Mouse (Mus musculus) MEL (cell line): ENCODE results near the gene I0C0044D17Rik. TPM values are rescaled to one million over a fixed set of nuclear protein-coding genes. Genes with fewer than 3 reads are reported as not detected.

Source experiments
- DNase-seq: peaks from one replicate; pipeline ENCODE4 v3.0.0; 2011; ENCODE audit warnings: low read depth, low spot score
- H3K27ac ChIP-seq: 2 replicates; pipeline ENCODE4 v1.5.1; 2012; ENCODE audit warnings: low read depth, mild to moderate bottlenecking, control low read depth, low read length, moderate library complexity; ENCODE audit not compliant: control insufficient read depth
- H3K27me3 ChIP-seq, 2 experiments: fragments of 150-350 bp in 1 of 2; sonication (generic) in 1 of 2; 2 replicates each; pipeline ENCODE4 v1.6.1; 2012; ENCODE audit warnings: low read length in 2 of 2, mild to moderate bottlenecking in 2 of 2, improper control_type of control experiment in 1 of 2, moderate library complexity in 1 of 2; ENCODE audit not compliant: insufficient read depth in 2 of 2, control insufficient read depth in 1 of 2
- H3K36me3 ChIP-seq, 2 experiments: 2 replicates each; pipeline ENCODE4 v1.6.1; 2012 to 2014; ENCODE audit warnings: low read length in 2 of 2, improper control_type of control experiment in 1 of 2, inconsistent platforms in 1 of 2, mild to moderate bottlenecking in 1 of 2; ENCODE audit not compliant: insufficient read depth in 2 of 2, control insufficient read depth in 1 of 2
- H3K4me1 ChIP-seq, 2 experiments: fragments of 150-350 bp in 1 of 2; sonication (generic) in 1 of 2; 2 replicates each; pipeline ENCODE4 v1.6.1; 2012; ENCODE audit warnings: low read length in 2 of 2, improper control_type of control experiment in 1 of 2, mild to moderate bottlenecking in 1 of 2; ENCODE audit not compliant: insufficient read depth in 2 of 2, control insufficient read depth in 1 of 2
- H3K4me3 ChIP-seq, 2 experiments: fragments of 150-350 bp in 1 of 2; sonication (generic) in 1 of 2; 2 replicates each; pipeline ENCODE4 v1.5.1; 2012; ENCODE audit warnings: low read depth in 2 of 2, low read length in 2 of 2, mild to moderate bottlenecking in 2 of 2, moderate library complexity in 2 of 2, control low read depth in 1 of 2, improper control_type of control experiment in 1 of 2; ENCODE audit not compliant: control insufficient read depth in 1 of 2, insufficient read depth in 1 of 2
- H3K79me2 ChIP-seq: 2 replicates; pipeline ENCODE4 v1.6.1; 2012; ENCODE audit warnings: mild to moderate bottlenecking, low read length, moderate library complexity; ENCODE audit not compliant: control insufficient read depth, poor library complexity, insufficient read depth
- H3K9ac ChIP-seq: 2 replicates; pipeline ENCODE4 v1.6.1; 2012; ENCODE audit warnings: low read depth, mild to moderate bottlenecking, control low read depth, low read length, moderate library complexity; ENCODE audit not compliant: control insufficient read depth, poor library complexity, severe bottlenecking
- H3K9me3 ChIP-seq: fragments of 150-350 bp; sonication (generic); replicated peaks from 2 replicates; pipeline ENCODE4 v1.6.1; 2012; ENCODE audit warnings: mild to moderate bottlenecking, low read length, improper control_type of control experiment, moderate library complexity; ENCODE audit not compliant: insufficient read depth
- BHLHE40 ChIP-seq: IDR thresholded peaks from 2 replicates; pipeline ENCODE4 v1.6.1; 2012; ENCODE audit warnings: low read depth, mild to moderate bottlenecking, inconsistent platforms, low read length, improper control_type of control experiment, borderline replicate concordance
- CTCF ChIP-seq, 3 experiments: IDR thresholded peaks in 2 of 3; conservative IDR thresholded peaks in 1 of 3; 2 replicates each; pipeline ENCODE4 v1.5.1; 2011 to 2012; ENCODE audit warnings: low read length in 3 of 3, low read depth in 2 of 3, mild to moderate bottlenecking in 2 of 3, improper control_type of control experiment in 1 of 3, inconsistent platforms in 1 of 3, mixed read lengths in 1 of 3, moderate library complexity in 1 of 3; ENCODE audit not compliant: control insufficient read depth in 1 of 3, insufficient read depth in 1 of 3, poor library complexity in 1 of 3, severe bottlenecking in 1 of 3
- E2F4 ChIP-seq: IDR thresholded peaks from 2 replicates; pipeline ENCODE4 v1.6.1; 2011; ENCODE audit warnings: low read depth, low read length, improper control_type of control experiment, borderline replicate concordance
- EP300 ChIP-seq, 2 experiments: IDR thresholded peaks; 2 replicates each; pipeline ENCODE4 v1.6.1; 2011; ENCODE audit warnings: improper control_type of control experiment in 2 of 2, low read length in 2 of 2, low read depth in 1 of 2, mild to moderate bottlenecking in 1 of 2
- KAT2A ChIP-seq: conservative IDR thresholded peaks from 2 replicates; pipeline ENCODE4 v1.6.1; 2012; ENCODE audit warnings: low read depth, low read length, improper control_type of control experiment, inconsistent platforms
- MAZ ChIP-seq: IDR thresholded peaks from 2 replicates; pipeline ENCODE4 v1.6.1; 2012; ENCODE audit warnings: low read depth, mild to moderate bottlenecking, inconsistent platforms, low read length, improper control_type of control experiment
- MYC ChIP-seq: IDR thresholded peaks from 2 replicates; pipeline ENCODE4 v1.6.1; 2011; ENCODE audit warnings: low read depth, mild to moderate bottlenecking, low read length, improper control_type of control experiment, moderate library complexity
- POLR2A ChIP-seq, 2 experiments: IDR thresholded peaks; 2 replicates each; pipeline ENCODE4 v1.6.1; 2011 to 2012; ENCODE audit warnings: low read length in 2 of 2, mild to moderate bottlenecking in 2 of 2, control low read depth in 1 of 2, improper control_type of control experiment in 1 of 2, low read depth in 1 of 2, moderate library complexity in 1 of 2; ENCODE audit not compliant: control insufficient read depth in 1 of 2, insufficient read depth in 1 of 2, poor library complexity in 1 of 2
- RAD21 ChIP-seq: IDR thresholded peaks from 2 replicates; pipeline ENCODE4 v1.6.1; 2011; ENCODE audit warnings: mild to moderate bottlenecking, low read depth, low read length, improper control_type of control experiment
- SIN3A ChIP-seq: IDR thresholded peaks from 2 replicates; pipeline ENCODE4 v1.6.1; 2012; ENCODE audit warnings: low read length, improper control_type of control experiment, inconsistent platforms
- SMC3 ChIP-seq: IDR thresholded peaks from 2 replicates; pipeline ENCODE4 v1.6.1; 2011; ENCODE audit warnings: low read depth, low read length, improper control_type of control experiment
- TAL1 ChIP-seq: IDR thresholded peaks from 2 replicates; pipeline ENCODE4 v1.6.1; 2012; ENCODE audit warnings: mild to moderate bottlenecking, inconsistent platforms, low read length, moderate library complexity, mixed read lengths
- TCF12 ChIP-seq: IDR thresholded peaks from 2 replicates; pipeline ENCODE4 v1.6.1; 2014; ENCODE audit warnings: low read depth, mild to moderate bottlenecking, inconsistent platforms, low read length, improper control_type of control experiment, moderate library complexity
- USF2 ChIP-seq, 2 experiments: IDR thresholded peaks; 2 replicates each; pipeline ENCODE4 v1.6.1; 2011 to 2012; ENCODE audit warnings: improper control_type of control experiment in 2 of 2, low read length in 2 of 2, borderline replicate concordance in 1 of 2, inconsistent platforms in 1 of 2, low read depth in 1 of 2, mild to moderate bottlenecking in 1 of 2; ENCODE audit not compliant: insufficient read depth in 1 of 2
- ZC3H11A ChIP-seq: IDR thresholded peaks from 2 replicates; pipeline ENCODE4 v1.6.1; 2012; ENCODE audit warnings: low read depth, mild to moderate bottlenecking, inconsistent platforms, low read length, improper control_type of control experiment
- ZKSCAN1 ChIP-seq: IDR thresholded peaks from 2 replicates; pipeline ENCODE4 v1.6.1; 2012; ENCODE audit warnings: low read depth, mild to moderate bottlenecking, inconsistent platforms, low read length, improper control_type of control experiment, moderate library complexity
- polyA plus RNA-seq, 2 experiments: library from polyadenylated mRNA; stranded (reverse) in 1 of 2; unstranded in 1 of 2; fragments of >175 nt in 1 of 2; fragments of >200 nt in 1 of 2; gene quantifications; 2 replicates each; pipeline versions ENCODE4 v1.2.1 to v1.2.4; 2012; ENCODE audit warnings: low replicate concordance in 2 of 2, low read depth in 1 of 2; ENCODE audit not compliant: insufficient read length in 2 of 2, insufficient read depth in 1 of 2, missing spikeins in 1 of 2
- total RNA-seq: library from RNA; depleted of rRNA; stranded (reverse); fragments of 300-350 nt; gene quantifications from 2 replicates; pipeline ENCODE4 v1.2.3, GENCODE M21; 2012

I0C0044D17Rik gene
- total and polyA plus RNA-seq, 3 experiments = not detected

- Histone ChIP-seq H3K9me3 (no peaks in the 10 kb centered on the region), H3K4me3 (no peak overlapping the region)
- no peak for TF ChIP-seq CTCF (IDR thresholded peaks at IDR 0.05 in 2 of 3, conservative IDR thresholded peaks at IDR 0.05 in 1 of 3; ENCODE audit: control insufficient read depth in 1 of 3, insufficient read depth in 1 of 3, low read depth in 2 of 3, low read length in 3 of 3, poor library complexity in 1 of 3, severe bottlenecking in 1 of 3)
- no peak for TF ChIP-seq ZKSCAN1
- TF ChIP-seq MYC = no peak
- TF ChIP-seq KAT2A = no peak
- TF ChIP-seq TCF12 = no peak
- TF ChIP-seq MAZ = no peak
- TF ChIP-seq RAD21 = no peak
- TF ChIP-seq SIN3A = no peak
- no peak for TF ChIP-seq SMC3
- TF ChIP-seq E2F4 = no peak
- no peak for TF ChIP-seq BHLHE40
- no peak for TF ChIP-seq POLR2A (IDR thresholded peaks at IDR 0.05; ENCODE audit: control insufficient read depth in 1 of 2, insufficient read depth in 1 of 2, low read depth in 1 of 2, low read length in 2 of 2, poor library complexity in 1 of 2)
- no peak for TF ChIP-seq EP300 (IDR thresholded peaks at IDR 0.05; ENCODE audit: low read depth in 1 of 2, low read length in 2 of 2)
- TF ChIP-seq, all 39 proteins: peak for 0
- H3K4me1 ChIP-seq = no peaks in the 10 kb centered on the region
- no peak for DNase-seq
- H3K9ac ChIP-seq = no peak overlapping the region
- no peaks in the 10 kb centered on the region for H3K36me3 ChIP-seq
- H3K27ac ChIP-seq = no peak overlapping the region
- no peaks in the 10 kb centered on the region for H3K79me2 ChIP-seq
- H3K27me3 ChIP-seq = no peaks in the 10 kb centered on the region
These were observed 22.1 kb upstream of the I0C0044D17Rik start for GRCm38 (mm10) chr4:98845687-98846125.

- no peaks in the 10 kb centered on the region for H3K36me3 ChIP-seq
- H3K27me3 ChIP-seq = no peaks in the 10 kb centered on the region
- no peak overlapping the region for H3K27ac ChIP-seq
- H3K9me3 ChIP-seq = no peaks in the 10 kb centered on the region
- H3K4me1 ChIP-seq = no peaks in the 10 kb centered on the region
- H3K4me3 ChIP-seq = no peak overlapping the region
- no peaks in the 10 kb centered on the region for H3K79me2 ChIP-seq
- DNase-seq = no peak
- H3K9ac ChIP-seq = no peak overlapping the region
- TF ChIP-seq USF2 (IDR thresholded peaks at IDR 0.05; ENCODE audit: borderline replicate concordance in 1 of 2, insufficient read depth in 1 of 2, low read depth in 1 of 2, low read length in 2 of 2) = no peak
- no peak for TF ChIP-seq TAL1
- TF ChIP-seq POLR2A (IDR thresholded peaks at IDR 0.05; ENCODE audit: control insufficient read depth in 1 of 2, insufficient read depth in 1 of 2, low read depth in 1 of 2, low read length in 2 of 2, poor library complexity in 1 of 2) = no peak
- TF ChIP-seq ZC3H11A = no peak
- TF ChIP-seq KAT2A = no peak
These were observed 21.6 kb upstream of the I0C0044D17Rik start for GRCm38 (mm10) chr4:98845201-98845600.
